Mouse (Mus musculus): Measurements from ENCODE around the gene Gucd1.
"Not testable (repeated sequence)": the region's sequence is repeated elsewhere in the genome, so short reads cannot be mapped to it uniquely, and the experiment has no call there.

Gene Gucd1

DNA sequence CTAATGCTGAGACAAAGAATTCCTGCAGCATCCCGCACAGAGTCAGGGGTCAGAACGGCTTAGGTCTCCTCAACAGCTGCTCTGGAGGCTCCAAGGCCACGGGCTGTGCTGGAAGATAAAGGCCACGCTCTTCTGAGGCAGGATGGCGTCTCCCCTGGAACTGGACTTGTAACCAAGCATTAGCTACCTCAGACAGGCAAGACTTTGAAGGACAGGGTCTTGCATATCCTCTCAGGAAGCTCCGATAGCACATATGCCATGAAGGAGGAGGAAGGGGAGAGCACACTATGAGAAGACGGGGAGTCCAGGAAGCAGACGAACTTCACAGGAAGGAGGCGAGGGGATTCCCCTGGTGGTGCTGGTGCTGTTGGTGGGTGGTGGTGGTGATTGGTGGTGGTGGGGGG lies 163.9 kb downstream of the Gucd1 start:
- not testable (repeated sequence) for DNase-seq

DNA sequence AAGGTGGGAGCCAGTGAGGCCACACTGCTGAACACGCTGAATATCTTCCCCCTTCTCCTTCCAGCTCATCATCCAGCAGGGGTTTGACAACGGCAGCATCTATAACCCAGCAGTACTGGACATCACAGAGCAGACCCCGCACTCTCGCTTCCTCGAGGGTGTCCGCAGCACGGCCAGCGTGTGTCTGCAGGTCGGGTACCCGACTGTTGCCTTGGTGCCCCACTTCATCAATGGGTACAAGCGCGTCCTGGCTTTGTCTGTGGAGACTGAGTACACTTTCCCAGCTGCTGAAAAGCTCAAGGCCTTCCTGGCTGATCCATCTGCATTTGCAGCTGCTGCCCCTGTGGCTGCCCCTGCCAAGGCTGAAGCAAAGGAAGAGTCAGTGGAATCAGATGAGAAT lies 165.2 kb downstream of the Gucd1 start:
- DNase-seq = no peak

DNA sequence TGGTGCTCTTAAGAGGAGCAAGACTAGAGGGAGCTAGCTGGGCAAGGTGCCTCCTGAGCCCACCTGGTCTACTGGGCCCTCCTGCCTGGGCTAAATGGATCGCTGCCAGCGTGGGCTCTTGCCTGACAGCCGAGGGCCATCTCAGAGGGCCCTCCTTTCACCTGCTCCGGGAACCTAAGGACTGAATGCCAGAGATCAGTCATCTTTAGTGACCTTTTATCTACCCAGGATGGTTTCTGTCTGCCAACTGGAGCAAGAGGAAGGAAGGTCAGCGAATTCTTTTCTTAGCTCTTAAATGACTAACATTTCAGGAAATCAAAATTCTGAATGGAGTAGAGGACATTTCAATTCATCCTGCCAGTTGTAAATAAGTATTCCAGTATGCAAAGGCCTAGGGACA lies 167.2 kb downstream of the Gucd1 start:
- no peak for DNase-seq

DNA sequence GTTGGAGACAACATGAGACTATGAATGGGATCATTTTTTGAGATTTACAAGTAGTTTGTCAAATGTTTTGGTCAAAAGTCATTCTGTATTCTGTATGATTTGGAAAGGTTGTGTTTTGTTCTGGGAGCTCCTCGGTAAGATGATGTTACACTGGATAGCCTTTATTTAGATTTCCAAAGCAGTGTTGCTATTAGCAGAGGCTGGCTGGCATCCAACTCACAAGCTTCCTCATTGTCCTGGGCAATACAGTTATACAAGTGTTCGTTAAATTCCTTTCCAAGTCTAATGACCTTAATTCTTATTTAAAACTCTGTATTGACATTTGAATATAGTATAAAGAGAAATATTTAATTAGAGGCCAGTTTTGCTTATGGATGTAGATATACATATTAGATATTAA lies 172.5 kb downstream of the Gucd1 start:
- no peak for DNase-seq

DNA sequence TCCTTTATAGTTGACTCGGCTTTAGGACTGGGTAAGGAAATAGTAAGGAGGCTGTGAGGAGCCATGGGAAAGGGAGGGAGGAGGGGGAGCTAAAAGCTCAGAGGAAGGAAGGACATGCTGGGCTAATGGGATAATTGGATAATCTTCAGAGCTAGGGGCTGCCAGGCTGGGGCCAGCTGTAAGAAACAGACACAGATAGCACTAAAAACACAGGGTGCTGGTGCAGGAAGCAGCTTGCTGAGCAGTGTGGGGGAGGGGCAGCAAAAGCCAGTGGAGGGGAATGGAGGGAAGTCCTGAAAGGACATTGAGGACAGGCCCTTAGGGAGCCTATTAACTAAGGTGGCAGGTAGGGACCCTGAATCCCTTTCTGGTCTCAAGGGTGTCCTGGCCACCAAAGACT lies 173.2 kb downstream of the Gucd1 start:
- DNase-seq = not testable (repeated sequence)

DNA sequence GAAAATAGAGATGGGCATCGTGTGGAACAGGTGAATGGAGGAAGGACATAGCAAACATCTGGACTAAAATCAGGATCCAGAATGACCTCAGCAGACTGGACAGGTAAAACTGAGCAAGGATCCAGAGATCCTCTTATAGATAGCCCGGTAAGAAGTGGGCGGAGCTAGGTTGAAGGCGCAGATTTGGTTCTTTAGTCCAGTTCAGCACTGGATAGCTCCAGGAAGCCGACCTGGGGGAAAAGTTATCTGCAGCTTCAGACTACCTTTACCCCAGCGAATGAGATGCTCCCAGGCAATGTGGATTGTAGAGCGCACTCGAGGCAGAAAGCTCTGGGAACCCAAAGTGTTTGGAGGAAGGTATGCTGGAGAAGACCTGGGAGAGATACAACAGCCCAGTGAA lies 175.8 kb downstream of the Gucd1 start:
- DNase-seq = no peak

DNA sequence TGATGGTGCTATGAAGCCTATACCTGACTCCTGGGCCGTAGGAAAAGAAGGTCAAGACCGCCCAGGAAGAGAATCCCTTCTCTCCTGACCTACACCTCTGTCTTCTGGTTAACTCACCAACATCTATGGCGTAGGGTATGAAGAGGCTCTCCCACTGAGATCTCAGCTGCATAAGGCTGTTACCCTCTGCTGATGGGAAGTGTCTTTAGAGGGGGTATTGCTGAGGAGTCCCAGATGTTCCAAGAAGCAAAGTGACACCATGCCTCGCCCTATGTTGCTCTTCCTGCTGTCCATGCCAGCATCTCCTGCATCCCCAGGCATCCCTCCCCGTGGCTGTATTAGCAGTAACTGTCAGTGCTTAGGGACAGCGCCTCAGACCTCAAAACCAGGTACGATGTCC lies 178.4 kb downstream of the Gucd1 start:
- no peak for DNase-seq

DNA sequence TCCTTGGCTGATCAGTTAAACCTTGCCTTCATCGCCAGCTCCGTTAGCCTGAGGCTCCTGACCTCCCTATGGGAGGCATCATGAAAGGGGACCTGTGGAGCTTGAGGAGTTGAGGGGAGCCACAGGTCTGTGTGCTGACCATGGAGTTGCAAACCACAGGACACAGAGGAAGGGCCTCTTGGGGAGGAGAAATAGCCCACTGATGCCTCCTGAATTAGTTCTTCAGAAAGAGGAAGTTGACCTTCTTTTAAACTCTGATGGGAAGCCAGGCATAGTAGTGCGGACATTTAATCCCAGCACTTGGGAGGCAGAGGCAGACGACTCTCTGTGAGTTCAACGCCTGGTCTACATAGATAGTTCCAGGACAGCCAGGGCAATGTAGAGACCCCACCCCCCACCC lies 178.9 kb downstream of the Gucd1 start:
- no peak for DNase-seq

DNA sequence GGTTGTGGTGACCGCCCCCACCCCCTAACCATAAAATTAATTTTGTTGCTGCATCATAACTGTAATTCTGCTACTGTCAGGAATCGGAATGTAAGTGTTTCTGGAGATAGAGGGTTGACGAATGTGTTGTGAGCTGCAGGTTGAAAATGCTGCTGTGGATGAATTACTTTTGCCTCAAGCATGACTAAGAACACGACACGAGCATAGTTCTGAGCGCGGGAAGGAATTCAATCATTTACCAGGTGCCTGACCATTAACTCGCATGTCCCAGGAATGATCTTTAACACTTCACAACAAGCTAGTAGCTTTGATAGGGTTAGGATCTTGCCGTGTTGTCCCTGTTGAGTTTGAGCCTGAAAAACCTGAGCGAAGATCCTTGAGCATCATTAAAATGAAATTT lies 180.5 kb downstream of the Gucd1 start:
- DNase-seq = no peak

DNA sequence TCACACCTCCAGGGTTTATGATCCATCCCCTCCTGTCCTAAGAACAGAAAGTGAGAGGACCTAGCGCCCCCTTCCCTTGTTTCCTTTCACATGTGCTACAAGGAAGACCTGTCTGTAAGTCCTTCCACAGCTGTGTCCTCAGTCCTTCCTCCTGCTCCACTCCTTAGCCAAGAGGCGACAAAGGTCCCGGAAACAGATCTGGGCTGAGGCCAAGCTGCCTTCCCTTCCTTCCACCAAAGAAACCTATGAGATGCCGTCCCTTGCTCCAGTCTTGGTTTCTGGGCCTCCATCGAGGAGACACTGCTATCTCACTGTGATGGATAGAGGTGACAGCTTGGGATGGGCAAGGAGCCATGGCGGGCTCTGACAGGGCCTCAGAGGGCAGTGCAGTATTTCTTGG lies 182.7 kb downstream of the Gucd1 start:
- DNase-seq = no peak

DNA sequence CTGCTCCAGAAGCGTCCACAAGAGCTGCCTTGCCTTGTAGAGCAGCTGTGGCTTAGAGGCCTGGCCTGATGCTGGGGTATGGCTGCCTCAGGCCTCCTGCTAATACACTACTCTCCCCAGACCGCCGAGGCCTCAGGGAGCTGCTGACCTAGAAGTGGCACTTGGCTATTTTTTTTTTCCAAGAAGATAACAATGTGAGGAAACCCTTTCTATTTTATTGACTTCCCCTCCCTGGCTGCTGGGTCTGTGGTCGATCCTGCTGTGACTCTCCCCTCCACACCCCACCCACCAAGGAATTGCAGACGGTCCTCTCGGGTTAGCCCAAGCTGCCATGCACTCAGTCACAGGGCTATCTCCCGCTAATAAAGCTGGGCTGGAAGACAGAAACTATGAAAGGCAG lies 183.6 kb downstream of the Gucd1 start:
- no peak for DNase-seq

DNA sequence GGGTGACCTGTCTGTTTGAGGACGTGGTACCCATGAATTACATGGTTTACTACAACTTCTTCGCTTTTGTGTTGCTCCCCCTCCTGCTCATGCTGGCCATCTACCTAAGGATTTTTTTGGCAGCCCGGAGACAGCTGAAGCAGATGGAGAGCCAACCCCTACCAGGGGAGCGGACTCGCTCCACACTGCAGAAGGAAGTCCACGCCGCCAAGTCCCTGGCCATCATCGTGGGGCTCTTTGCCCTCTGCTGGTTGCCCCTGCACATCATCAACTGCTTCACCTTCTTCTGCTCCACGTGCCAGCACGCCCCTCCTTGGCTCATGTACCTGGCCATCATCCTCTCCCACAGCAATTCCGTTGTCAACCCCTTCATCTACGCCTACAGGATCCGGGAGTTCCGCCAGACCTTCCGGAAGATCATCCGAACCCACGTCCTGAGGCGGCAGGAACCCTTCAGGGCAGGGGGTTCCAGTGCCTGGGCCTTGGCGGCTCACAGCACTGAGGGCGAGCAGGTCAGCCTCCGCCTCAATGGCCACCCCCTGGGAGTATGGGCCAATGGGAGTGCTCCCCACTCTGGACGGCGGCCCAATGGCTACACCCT lies 184.5 kb downstream of the Gucd1 start:
- no peak for DNase-seq

DNA sequence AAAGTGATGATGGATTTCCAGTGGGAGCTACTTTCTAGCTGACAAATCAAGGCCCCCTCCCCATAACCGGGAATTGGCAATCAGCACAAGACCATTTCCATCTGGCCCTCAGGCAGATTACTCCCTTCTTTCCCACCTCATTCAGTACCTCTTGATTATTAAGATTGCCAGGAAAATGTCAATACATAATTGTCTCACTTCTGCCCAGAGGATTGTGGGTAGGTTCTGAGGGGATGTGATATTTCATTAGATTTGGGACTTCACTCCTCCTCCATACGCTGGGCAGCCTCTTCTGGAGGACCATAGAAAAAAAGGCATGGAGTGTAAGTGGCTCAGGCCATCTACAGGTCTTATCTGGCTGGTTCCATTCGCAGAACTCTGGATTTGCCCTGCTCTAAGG lies 185.5 kb downstream of the Gucd1 start:
- DNase-seq = no peak

DNA sequence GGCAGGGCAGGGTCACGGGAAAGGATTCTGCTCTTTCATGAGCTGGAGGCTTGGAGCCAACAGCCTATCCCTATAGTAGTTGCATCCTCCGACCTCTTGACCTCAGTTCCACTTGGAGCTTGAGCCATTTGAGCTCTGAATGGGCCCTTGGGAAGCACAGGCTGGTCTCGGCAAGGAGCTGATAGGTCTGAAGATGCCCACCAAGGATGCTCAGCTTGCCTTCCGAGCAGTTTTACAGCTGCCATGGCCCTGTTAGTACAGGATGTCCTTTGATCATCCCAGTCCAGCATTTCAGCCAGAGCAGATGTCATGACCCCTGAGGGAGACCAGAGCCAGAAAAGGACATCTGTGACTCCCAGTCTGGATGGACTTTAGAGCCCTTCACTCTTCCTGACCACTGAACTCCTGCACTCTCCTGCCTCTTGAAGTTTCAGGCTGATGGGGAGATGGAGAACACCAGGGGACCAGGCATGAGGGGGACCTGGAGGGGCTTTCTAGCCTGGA lies 189.5 kb downstream of the Gucd1 start:
- DNase-seq = no peak

DNA sequence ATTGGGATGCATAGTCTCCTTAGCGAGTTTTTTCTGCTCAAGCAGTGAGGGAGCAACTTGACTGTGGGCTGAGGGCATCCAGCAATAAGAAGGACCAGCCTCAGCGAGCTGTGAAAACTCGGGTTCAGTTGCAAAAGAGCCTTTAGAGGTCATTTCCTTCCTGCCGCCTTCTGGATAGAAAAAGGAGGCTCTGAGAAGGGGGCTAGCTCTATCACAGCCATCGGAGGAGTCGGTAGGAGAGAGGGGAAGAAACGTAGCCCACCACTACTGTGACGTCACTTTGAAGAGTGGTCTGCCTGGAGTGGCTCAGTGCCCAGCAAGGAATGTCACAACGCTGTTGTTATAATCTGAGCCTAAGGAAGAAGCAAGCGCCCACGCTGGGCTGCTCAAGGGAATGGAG lies 190.7 kb downstream of the Gucd1 start:
- no peak for DNase-seq

DNA sequence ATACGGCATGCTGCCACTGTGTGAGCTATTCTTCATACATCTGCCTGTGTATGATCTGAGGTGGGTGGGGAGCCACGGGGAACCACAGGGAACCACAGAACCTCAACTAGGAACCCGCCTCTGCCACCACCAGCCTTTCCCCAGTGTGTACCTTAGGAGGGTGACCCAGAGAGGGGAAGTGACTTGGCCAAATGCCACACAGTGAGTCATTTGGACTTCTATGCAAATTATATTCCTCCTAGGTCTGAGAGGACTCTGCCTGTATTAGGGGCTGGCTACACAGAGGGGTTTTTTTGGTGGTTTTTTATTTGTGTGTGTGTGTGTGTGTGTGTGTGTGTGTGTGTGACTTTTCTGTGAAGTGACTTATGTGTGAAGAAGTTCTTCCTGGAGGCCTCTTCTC lies 191.2 kb downstream of the Gucd1 start:
- no peak for DNase-seq

DNA sequence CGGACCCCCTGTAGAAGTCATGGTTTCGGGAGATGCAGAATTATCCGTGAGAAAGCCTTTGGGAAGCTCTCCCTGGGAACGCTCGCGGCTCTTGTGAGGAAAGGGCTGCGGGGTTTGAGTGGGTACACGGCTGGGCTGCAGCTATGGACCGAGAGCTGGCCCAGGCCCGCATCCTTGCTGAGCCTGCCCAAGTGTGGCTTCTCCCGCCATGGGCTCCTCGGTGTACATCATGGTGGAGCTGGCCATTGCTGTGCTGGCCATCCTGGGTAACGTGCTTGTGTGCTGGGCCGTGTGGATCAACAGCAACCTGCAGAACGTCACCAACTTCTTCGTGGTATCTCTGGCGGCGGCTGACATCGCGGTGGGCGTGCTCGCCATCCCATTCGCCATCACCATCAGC lies 192.0 kb downstream of the Gucd1 start:
- DNase-seq = no peak

DNA sequence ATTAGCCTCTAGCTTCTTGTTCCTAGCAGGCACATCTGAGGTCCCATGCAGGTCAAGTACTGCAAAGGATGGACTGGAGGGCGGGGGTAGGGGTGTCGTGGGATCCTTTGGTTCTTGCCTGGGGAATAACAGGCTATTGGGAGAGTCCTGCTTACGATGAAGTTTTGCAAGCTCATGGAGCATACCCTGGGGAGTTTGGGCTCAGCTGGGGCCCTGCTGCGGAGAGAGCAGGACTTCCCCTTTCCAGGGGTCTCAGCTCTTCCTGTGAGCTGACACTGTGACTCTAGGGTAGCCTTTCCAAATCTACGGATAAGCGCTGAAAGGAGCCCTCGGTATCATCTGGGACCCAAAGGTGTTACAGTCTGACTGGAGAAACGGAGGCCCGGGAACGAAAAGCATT lies 193.4 kb downstream of the Gucd1 start:
- no peak for DNase-seq

DNA sequence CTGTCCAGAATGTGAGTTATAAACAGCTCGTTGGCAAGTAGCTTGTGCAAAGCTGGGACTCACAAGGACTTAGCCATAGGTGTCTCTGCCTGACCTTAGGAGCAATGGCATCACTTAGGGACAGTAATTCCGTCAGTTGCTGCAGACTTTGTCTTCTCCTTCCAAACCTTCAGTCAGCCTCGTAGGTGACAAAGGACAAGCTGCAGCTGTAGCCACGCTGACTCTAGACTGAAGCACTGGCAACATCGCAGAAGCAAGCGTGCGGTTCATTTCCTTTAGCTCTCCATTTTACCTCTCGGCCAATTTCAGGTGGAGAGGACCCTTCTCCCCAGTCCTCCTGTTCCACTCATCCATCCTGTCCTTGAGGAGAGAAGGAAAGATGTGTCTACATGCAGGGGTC lies 193.8 kb downstream of the Gucd1 start:
- DNase-seq = no peak

DNA sequence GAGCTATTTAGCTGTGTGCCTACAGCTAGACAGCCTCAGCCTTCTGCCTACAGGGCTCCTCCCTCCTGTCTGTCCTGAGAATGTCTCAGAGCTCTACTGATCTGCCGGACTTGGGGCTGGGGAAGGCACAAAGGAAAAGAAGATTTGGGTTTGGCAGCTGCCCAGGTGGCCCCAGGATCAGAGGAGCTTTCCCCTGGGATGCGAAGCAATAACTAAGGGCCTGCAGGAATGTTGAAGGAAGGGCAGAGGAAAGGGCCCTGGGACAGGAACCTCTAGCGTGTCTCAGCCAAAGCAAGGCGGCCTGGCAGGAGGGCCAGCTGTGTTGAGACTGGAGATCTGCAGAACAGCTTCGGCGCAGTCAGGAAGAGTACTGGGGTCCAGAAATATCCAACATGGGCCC lies 194.8 kb downstream of the Gucd1 start:
- DNase-seq = no peak

DNA sequence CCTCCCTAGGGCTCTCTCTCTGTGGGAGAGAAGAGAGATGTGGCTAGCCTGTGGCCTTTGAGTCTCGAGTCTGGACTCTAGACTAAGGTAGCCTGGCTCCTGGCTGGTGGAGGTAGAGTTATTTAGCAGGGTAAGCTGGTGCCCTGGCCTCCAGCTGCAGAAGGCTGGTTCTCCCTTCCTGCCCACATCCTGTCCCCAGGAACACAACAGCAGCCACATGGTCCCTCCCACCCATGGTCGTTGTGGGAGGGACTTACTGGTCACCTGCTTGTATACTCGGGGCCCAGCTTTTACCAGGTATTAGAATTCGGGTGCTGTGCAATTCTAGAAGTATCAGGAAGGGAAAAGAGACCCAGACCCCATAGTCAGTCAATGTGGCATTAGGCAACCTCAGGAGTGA lies 197.5 kb downstream of the Gucd1 start:
- DNase-seq = peak; percentile 78

DNA sequence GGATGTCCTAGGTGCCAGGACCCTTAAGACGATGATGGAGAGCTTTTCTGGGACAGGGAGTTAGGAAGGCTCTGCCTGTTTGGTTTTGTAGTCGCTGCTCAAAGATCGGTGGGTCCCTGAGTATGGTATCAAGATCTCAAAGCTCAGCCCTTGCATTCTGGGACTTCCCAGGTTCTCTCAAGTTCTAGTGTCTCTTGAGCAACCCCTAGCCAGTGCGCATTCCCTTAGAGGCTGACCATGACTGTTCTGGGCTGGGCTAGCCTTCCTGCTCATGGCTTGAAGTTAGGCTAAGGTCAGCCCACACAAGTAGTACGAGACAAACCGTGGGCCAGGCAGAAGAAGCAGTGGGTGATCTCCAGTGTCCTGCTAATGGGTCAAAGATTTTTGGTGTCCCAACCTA lies 199.6 kb downstream of the Gucd1 start:
- DNase-seq = no peak

DNA sequence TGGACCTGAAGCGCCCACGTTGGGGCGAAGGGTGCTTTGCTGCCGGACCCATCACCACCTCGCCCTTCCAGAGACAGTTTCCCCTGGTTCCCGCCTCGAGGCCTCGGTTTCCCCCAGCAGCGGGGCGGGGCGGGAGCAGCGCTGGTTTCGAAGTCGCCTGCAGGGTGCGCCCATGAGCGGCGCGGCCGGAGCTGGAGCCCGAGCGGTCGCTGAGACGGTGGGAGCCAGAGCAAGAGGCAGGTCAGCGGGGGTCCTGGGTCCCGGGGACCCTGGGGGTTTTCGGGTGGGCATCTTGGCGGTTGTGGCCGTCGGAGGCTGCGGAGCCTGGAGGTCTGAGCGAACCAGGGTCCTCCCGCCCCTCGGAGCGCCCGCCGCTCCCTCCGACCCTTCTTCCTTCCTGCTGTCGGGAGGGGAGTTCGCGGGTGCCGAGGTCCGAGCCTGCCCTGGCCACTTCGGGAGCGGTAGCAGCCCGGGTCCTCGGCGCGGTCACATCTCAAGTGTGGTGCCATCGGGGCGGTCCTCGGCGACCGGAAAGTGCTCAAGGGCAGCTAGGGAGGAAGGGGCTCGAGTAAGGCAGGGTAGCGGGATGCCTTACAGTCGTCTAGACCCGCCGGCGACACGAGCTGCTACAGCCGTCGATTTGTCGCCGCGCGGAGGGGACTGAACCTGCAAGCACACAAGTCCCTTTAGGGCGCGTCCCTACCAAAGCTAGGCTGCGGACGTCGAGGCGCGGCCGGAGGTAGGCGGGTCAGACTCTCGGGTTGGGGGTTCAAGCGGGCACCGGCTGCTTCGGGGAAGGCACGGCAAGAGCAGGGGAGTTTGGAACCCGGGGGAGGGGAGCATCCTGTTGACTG lies 200.6 kb downstream of the Gucd1 start:
- peak; percentile 87 for DNase-seq

DNA sequence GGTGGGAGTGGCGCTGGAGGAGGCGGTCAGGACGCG lies 201.1 kb downstream of the Gucd1 start, which contains the start of gene Adora2a:
Gene Adora2a, plus strand, starts transcription at position 6 of the 36 bp plus-strand sequence.
- no peak for DNase-seq

DNA sequence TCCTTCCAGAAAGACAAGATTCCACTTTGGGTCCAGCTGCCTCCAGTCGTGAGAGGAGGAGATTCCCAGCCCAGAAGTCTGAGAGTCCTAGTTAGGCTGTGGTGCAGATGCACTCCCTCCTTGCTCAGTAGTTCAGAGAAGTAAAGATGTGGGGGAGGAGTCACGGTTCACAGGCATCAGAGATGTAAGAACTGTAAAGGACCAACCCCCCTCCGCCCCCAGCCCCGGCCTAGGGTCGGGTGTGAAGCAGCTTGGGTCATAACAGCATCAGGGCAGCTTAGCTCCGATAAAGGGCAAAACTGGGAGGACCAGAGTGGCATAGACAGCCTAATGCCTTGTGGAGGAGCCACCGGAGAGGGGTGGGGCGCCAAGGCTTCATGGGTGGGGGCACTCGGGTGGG lies 201.3 kb downstream of the Gucd1 start:
- DNase-seq = peak; percentile 63
